Mouse (Mus musculus): ENCODE measurements at regions not wholly inside any gene's neighbourhood (a gene's known extent, or its start where the extent isn't known, plus 50 kb on each side); places are given as distances from the start of the nearest gene placed in this dataset.

DNA sequence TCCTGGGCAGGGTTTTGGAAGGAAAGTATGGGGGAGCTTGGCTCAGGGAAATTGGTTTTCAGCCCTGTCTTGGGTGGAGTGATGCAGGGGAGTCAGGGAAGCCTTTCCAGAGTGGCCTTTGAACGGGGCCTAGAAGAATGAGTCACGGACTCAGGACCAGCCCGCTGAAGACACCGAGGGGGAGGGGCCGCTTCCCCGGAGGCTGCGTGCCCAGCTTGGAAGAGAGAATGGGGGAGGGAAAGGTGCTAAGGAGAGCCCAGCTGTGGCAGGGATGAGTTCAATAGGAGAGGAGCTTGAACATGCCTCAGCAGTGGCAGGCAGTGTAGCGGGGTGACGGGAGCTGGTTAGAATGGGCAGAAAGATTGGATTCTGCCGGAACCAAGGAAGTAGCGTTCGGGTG lies 337.8 kb downstream of the Zfp706 start:
- DNase-seq (ENCODE audit: low spot score in 2 of 2): no peak

DNA sequence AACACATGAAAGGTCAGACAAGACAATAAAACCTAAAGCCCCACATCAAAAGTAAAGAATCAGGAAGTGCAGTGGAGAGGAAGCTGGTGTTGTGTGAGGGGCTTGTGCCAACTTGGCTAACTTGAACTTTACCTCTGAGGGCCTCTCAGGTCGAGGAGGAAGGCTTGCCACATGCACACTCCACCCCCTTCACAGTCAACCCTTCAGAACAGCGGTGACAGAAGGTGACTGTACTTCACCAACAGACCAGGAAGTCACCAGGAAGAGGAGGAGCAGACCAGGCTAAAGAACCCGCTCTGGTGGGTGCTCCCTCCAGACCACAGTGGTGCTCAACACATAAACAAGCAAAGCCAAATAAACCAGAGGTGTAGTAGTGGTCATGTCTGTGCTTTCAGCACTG lies 341.0 kb downstream of the Zfp706 start:
- DNase-seq (ENCODE audit: low spot score in 2 of 2): peak; percentile 47 to 56

DNA sequence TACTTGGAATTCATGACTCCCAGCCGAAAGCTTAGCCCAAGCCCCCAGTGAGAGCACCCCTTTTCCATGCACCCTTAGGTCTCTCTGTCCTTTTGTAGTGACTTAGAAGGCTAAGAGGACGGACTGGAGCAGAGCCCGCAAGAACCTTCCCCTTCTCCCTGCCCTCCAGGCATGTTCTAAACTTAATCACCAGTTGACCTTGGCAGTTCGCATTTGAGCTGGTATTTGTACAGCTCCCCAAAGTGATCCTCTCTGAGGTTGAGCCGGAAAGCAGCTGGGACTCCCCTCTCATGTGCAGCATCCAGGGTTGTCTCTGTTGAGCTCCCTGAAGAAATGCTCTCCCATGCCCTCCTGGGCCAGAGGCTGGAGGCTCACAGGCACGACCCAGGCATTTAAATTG lies 343.2 kb downstream of the Zfp706 start:
- DNase-seq (ENCODE audit: low spot score in 2 of 2): no peak

DNA sequence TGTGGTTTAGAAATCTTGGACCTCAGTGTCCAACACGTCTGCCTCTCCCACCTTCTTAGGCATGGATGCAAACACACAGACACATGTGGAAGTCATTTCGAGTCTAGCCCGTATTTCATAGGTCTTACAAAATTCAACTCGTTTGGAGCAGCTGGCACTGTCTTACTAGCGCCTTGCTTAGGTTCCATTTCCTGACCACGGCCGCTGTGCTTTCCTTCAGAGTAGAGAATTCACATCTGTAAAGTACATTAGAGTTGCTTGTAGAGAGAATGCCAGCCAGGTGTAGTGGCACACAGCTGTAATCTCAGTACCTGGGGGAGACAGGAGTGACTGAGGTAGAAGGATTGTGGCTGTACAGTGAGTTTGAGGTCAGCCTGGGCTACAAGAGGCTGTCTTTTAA lies 346.6 kb downstream of the Zfp706 start:
- DNase-seq (ENCODE audit: low spot score in 2 of 2): no peak

Data from natural killer cell, adult 2 months (primary cell).